Mouse (Mus musculus) regulatory T cell (primary cell): Measurements from ENCODE around the gene Pelo.

Source experiments
- in situ Hi-C: fragments of 300-600 bp; cut with MboI, MseI; formaldehyde crosslinking; loops from one replicate; pipeline ENCODE4 v1.15.1; 2025; ENCODE audit warnings: high pct_unique_total_duplicates

The Pelo gene

GRCm38 (mm10) chr13:115042652-115043051, 47.3 kb downstream of the Pelo start:
- in situ Hi-C loops = loop anchor here (10.0 kb wide), 1 partner anchor 1022 kb away; no protein-coding TSS in a partner anchor
